Mouse (Mus musculus): ENCODE measurements at regions not wholly inside any gene's neighbourhood (a gene's known extent, or its start where the extent isn't known, plus 50 kb on each side); places are given as distances from the start of the nearest gene placed in this dataset.

DNA sequence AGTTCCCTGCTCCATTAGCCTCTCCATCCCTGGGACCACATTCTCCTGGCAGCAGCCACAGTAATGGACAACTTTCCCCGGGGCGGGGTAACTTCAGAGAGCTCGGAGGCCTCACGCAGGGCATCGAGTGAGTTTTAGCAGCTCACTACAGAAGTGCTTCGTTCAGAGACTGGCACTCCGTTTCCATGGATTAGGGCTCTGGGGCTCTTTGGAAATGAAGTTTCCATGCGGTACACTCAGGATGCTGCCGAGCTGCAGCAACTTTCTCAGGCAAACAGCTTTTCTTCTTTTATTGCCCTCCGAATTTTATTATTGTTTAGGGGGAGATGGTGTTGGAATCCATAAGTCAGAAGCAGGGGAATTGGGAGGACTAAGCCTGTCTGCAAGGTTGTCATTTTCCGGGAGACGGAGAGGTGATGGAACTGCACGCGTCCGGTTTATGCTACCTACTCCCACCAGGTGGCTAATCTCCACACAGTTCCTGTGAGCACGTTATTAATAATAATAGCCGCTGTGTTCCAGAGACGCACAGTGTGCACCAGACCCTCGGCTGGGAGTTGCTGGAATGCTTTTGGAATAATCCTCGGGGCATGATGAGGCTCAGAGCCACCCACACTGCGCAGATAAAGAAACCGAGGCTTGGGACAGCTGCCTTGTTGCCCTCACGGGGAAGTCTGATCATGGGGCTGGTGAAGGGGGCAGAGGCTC lies 460.4 kb upstream of the 3110018I06Rik start:
- DNase-seq = no peak

DNA sequence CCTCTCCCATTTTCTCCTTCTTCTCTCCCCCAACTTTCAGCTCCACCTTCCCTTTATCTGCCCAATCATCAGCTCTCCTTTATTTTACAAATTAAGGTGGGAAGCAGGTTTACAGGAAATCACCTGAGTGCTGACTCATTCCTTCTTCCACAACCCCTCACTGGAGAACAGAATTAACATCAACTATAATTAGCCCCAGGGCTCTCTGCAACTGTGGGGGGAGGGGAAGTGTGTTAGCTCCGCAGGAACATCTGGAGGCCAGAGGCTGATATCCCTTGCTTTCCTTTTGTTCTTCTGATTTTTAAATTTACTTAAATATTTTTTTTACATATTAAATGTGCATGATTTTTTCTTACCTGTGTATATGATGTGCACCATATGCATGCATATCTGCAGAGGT lies 459.4 kb upstream of the 3110018I06Rik start:
- no peak for DNase-seq

DNA sequence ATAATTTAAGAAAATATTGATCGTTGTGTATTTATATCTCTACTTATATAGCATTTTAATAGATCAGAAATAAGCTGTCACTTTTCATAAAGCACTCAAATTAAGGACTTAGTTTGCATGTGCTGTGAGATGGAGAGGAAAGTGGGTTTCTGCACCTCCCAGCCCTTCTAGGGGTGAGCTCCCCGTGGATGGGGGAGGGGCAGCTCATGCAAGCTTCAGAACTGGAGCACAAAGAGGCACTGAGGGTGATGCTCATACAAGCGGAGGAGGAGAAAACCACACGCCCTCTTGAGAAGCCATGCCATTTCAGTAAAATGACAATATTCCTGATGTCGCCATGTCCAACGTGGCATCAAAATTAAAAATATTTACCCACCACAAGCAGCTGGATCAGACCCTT lies 452.1 kb upstream of the 3110018I06Rik start:
- no peak for DNase-seq

DNA sequence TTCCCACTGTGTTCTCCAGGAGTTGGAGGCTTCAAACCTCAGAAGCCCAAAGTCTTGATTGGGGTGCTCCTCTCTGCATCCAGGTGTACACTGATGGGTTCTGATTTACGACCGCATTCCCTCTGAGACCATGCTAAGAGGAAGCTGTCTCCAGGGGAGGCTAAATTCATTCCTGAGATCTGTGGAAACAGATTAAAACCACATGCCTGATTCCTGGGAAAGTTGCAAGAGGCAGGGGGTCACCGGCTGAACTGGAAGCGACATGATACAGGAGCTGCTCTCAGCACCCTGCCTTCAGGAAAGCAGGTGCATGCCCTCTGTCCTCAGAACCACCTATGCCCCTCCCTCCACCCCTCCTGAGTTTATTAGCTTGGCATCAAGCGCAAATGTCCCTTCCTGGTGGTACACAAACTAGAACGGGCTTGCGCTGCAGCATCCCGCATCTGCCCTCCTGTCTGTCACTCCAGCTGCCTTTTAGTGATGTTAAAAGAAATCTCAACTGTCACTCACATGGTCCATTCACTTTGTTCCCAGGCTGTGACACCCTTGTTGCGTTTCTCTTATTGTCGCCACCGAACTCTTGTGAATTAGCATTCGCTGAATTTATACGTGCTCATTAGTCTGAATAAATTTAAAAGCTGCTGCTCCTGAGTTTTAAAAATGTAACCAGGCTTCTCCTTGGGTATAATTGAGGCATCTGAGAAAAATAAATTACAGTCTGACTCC lies 446.3 kb upstream of the 3110018I06Rik start:
- DNase-seq = no peak

DNA sequence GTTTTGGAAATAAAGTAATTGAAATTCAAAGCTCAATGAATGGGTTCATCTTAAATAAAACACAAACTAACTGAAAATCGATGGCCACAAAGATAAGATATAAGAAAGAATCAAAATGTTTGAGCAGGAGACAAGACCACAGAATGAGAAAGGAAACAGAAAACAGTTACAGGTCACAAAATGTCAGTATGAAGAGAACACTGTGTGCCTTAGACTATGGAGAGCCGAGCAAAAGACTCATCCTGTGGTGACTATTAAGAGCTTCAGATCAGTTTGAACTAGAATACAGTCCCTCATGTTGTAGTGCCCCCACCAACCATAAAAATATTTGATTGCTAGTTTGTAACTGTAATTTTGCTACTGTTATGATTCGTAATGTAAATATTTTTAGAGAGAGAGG lies 441.9 kb upstream of the 3110018I06Rik start:
- DNase-seq = no peak

DNA sequence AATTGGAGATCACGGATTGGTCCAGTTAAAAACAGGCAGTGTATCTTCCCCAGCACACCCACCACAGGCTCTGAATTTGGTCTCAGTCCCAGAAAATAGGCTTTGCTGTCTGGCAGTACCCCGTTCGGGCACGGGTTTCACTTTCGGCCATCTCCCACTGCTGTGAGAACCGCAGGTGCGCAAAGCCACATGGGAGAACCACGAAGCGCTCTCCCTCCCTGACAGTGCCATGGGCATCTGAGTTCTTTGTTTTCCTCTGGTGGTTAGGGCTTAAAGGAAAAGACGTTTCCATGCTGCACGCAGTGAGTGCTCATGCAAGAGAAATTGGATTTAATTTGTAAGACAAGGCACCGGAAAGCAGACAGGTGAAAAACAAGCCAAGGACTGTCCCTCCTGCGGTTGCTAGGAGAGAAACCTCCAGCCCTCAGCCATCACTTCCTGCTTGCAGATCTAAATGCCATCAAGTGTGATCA lies 441.3 kb upstream of the 3110018I06Rik start:
- no peak for DNase-seq

GRCm38 (mm10) chr12:107050891-107051635 lies 437.4 kb upstream of the 3110018I06Rik start:
- DNase-seq = no peak

- no peak for DNase-seq
These were observed 436.3 kb upstream of the 3110018I06Rik start for GRCm38 (mm10) chr12:107052136-107052535.

- DNase-seq = no peak
These were observed 431.9 kb upstream of the 3110018I06Rik start for GRCm38 (mm10) chr12:107056553-107056952.

DNA sequence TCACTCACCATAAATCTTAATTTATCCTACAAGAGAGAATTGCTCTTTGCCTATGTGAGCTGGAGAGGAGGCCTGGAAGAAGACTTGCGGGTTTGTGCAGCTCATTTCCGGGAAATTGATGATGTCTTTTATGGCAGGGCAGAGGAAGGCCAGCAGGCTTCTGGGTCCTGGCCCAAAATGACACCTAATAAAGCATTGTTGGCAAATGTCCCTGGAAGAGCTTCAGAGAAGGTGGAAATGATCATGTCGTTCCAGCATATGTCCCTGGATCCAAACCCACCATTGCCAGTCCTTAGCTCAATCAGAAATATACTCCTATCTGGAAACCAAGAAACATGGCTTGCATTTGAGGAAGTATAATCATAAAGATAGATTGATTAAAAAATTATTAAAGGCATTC lies 427.9 kb upstream of the 3110018I06Rik start:
- no peak for DNase-seq

- no peak for DNase-seq
These were observed 421.1 kb upstream of the 3110018I06Rik start for GRCm38 (mm10) chr12:107067346-107067745.

- no peak for DNase-seq
These were observed 405.9 kb upstream of the 3110018I06Rik start for GRCm38 (mm10) chr12:107082541-107082940.

DNA sequence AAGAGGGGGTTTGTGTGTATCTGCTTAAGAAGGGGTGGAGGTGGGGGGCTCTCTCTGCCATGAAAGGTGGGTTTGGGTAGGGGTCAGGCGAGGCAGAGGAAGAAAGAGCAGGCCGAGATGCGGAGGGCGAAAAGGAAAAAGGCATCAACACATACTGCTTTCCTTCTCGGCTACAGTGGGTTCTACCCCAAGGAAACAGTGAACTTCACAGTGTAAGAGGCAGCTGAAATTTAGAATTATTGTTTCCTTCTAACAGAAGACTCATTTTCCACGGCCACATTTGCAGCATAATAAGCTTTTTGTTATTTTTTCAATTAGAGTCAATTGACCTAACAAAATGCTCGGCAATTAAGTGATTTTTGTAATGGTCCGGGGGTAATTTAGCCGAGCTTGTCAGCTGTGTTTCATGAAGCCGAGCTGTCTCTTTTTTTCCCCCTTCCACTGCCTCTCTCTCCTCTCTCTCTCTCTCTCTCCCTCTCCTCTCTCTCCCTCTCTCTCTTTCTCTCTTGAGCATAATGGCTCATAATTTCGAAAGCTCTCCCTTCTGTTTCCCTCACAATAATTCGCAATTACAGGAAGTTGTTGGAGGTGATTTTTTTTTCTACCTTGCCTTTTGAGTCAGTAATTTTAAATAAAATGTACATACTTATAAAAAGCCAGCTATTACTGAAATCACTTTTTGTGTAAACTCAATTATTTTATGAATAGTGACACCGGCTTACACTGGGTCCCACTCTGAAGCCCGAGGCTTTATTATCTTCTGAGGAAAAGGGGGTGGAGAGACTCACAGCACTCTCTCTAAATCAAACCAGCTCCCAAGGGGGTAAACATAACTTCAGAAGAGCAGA lies 403.1 kb upstream of the 3110018I06Rik start:
- no peak for DNase-seq

- DNase-seq = peak; percentile 10 to 32
These were observed 402.4 kb upstream of the 3110018I06Rik start for GRCm38 (mm10) chr12:107085906-107086655.

- DNase-seq = no peak
These were observed 396.3 kb upstream of the 3110018I06Rik start for GRCm38 (mm10) chr12:107092151-107092550.

- no peak for DNase-seq
These were observed 395.1 kb upstream of the 3110018I06Rik start for GRCm38 (mm10) chr12:107093326-107093725.

DNA sequence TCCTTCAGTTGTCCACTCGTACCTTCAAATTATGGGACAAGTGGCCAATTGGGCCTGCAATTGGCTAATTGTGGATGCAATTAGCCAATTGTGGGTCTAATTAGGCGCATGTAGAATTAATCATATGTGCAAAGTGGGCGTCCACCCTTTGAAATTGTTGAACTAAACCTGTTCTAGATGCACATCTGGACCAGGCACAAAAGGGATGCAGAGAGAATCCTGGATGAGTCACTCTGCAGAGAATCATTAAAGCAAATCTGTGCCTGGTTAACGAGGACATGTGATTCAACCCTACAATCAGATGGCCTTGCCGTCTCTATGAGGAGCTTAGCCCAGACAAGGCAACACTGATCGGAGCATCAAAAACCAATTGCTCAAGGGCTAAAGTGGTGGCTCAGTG lies 393.0 kb upstream of the 3110018I06Rik start:
- no peak for DNase-seq

DNA sequence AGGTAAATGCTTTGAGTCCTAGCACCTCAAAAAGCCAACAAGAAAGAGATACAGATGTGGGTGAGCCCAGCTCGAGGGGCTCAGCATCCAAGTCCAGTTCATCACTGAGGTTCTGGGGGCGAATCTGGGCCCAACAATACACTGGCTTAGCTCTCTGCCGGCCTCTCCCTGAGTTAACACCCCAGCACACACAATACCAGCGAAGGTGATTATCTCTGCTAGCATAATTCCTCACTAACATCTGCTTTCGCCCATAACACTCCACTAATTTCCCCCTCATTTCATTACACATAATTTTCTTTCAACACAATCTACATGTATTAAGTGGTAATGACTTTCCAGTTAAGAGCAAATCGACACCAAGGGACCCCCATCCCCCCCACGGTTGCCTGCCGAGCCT lies 383.9 kb upstream of the 3110018I06Rik start:
- no peak for DNase-seq

DNA sequence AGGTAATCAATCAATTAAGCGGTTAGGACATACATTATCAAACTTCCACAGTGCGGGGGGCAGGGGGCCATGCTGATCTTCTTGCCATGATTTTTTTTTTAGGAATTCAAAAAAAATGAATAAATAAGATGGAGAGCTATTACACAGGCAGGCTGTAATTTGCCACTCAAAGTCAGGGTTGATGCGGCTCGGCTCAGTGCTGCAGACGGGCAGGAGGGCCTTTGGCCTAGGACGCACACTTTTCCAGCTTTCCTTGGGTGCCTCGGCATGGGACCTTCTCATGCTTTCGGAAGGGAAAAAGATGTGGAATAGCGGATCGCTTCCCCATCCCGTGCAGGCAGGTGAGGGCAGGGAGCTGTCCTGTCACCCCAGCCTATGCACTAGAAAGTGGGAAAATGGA lies 383.4 kb upstream of the 3110018I06Rik start:
- no peak for DNase-seq

- no peak for DNase-seq
These were observed 376.3 kb upstream of the 3110018I06Rik start for GRCm38 (mm10) chr12:107111908-107112770.

All from heart, adult 18-20 months (tissue).